Mouse (Mus musculus): ENCODE results near the gene Sacs. TPM values are rescaled to one million over a fixed set of nuclear protein-coding genes. Genes with fewer than 3 reads are reported as not detected.
"Not testable (repeated sequence)": the region's sequence is repeated elsewhere in the genome, so short reads cannot be mapped to it uniquely, and the experiment has no call there.

The Sacs gene
- polyA plus RNA-seq, 1 experiment, result 0.88 TPM

DNA sequence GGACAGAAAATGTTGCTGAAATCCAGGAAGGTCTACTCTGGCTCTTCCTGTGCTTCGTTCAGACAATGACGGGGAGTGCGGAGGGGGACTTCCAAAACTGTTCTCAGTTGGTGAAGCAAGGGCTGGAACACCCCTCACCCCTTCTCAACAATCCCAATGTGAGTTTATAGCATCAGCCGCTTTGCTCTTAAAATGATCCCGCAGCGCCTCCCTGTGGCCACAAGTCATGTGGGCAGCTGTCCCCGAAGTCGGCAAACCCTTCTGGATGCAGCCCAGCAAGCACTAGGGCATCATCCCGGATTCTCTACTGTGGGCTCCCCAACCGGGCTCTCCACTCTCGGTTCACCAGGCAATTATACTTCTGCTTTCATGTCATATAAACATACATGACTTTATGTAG is 25.9 kb upstream of the Sacs start:
- no peak overlapping the region for H3K27ac ChIP-seq (ENCODE audit: insufficient read depth, low read length)
- H3K27me3 ChIP-seq (ENCODE audit: control insufficient read depth, insufficient read depth, low read length), result no peaks in the 10 kb centered on the region
- DNase-seq (ENCODE audit: low read depth in 1 of 2, low spot score in 2 of 2), result peak; percentile 14 to 57
- no peak overlapping the region for H3K4me3 ChIP-seq (ENCODE audit: extremely low read depth, insufficient read depth, insufficient read length)
- TF ChIP-seq CTCF (IDR thresholded peaks at IDR 0.05; ENCODE audit: extremely low read depth, insufficient read depth, insufficient read length, insufficient replicate concordance) (peak; percentile 75), POLR2A (IDR thresholded peaks at IDR 0.05; ENCODE audit: low read depth, low read length) (no peak)
- H3K4me1 ChIP-seq (ENCODE audit: control insufficient read depth, insufficient read depth, insufficient read length), result no peaks in the 10 kb centered on the region
- H3K36me3 ChIP-seq (ENCODE audit: control insufficient read depth, insufficient read depth, low read length), result no peaks in the 10 kb centered on the region
- WGBS, result 8% methylated on average over 11 of the region's 11 CpGs

DNA sequence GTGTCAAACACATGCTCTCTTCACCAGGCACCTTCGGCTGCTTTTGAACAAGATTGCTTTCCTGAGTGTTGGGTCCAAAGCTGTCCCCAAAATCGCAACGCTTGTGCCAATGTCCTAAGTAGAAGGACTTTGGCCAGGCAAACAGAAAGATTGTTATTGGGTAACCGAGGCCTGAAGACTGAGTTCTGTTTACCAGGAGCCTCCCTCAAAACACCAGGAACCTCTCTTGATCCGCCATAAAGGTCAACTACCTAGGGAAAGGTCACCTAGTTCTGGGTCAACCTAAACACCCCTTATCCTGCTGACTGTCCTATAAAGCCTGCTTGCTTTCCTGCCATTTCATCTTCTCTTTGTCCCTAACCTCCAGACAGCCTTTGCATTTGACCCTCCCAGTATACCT is 13.5 kb upstream of the Sacs start:
- no peak for DNase-seq (ENCODE audit: low read depth in 1 of 2, low spot score in 2 of 2)
- no peak for TF ChIP-seq CTCF (IDR thresholded peaks at IDR 0.05; ENCODE audit: extremely low read depth, insufficient read depth, insufficient read length, insufficient replicate concordance)
- TF ChIP-seq POLR2A (IDR thresholded peaks at IDR 0.05; ENCODE audit: low read depth, low read length), result no peak
- Histone ChIP-seq H3K27me3 (ENCODE audit: control insufficient read depth, insufficient read depth, low read length) (no peaks in the 10 kb centered on the region), H3K36me3 (ENCODE audit: control insufficient read depth, insufficient read depth, low read length) (no peaks in the 10 kb centered on the region), H3K4me3 (ENCODE audit: extremely low read depth, insufficient read depth, insufficient read length) (no peak overlapping the region), H3K27ac (ENCODE audit: insufficient read depth, low read length) (no peak overlapping the region), H3K4me1 (ENCODE audit: control insufficient read depth, insufficient read depth, insufficient read length) (no peaks in the 10 kb centered on the region)
- 90% methylated on average over 5 of the region's 5 CpGs for WGBS

DNA sequence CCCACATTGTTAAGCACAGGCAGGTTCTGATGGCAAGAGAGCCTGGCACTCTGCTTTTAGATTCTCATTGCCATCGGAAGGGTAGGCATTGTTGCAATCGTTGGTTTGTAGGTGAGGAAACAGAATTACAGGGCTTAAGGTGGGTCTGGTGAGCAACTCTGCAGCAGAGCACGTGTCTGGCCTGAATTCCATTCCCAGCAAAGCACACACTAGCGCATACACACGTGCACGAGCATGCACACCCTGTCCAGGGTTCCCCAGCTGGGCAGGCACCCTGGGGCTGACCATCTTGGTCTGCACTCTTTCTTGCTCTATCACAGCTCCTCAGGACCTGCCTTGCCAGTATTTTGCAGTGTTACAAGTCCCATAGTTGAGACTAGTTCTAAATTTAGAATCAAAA is 13.1 kb upstream of the Sacs start:
- WGBS, result 84% methylated on average over 6 of the region's 6 CpGs
- no peak for DNase-seq (ENCODE audit: low read depth in 1 of 2, low spot score in 2 of 2)

DNA sequence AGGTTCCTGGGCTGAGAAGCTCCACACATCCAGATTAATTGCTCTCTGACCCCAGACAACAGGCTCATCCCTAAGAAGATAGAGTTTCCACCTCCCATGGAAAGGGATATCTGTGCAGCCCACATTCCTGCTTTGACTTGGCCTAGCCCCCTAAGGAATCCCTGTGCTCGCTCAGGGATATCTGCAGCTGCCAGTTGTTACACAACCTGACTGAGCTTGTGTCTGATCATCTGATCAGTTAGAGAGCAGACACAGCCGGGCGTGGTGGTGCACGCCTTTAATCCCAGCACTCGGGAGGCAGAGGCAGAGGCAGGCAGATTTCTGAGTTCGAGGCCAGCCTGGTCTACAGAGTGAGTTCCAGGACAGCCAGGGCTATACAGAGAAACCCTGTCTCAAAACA is 10.9 kb upstream of the Sacs start:
- WGBS, result 86% methylated on average over 6 of the region's 6 CpGs
- H3K36me3 ChIP-seq (ENCODE audit: control insufficient read depth, insufficient read depth, low read length); H3K4me3 ChIP-seq (ENCODE audit: extremely low read depth, insufficient read depth, insufficient read length); H3K27me3 ChIP-seq (ENCODE audit: control insufficient read depth, insufficient read depth, low read length); DNase-seq (ENCODE audit: low read depth in 1 of 2, low spot score in 2 of 2); H3K27ac ChIP-seq (ENCODE audit: insufficient read depth, low read length); H3K4me1 ChIP-seq (ENCODE audit: control insufficient read depth, insufficient read depth, insufficient read length): not testable (repeated sequence)

More for the DNA sequence above, 13.1 kb upstream of the Sacs start:
- TF ChIP-seq POLR2A (IDR thresholded peaks at IDR 0.05; ENCODE audit: low read depth, low read length) (no peak), CTCF (IDR thresholded peaks at IDR 0.05; ENCODE audit: extremely low read depth, insufficient read depth, insufficient read length, insufficient replicate concordance) (no peak)
- H3K27ac ChIP-seq (ENCODE audit: insufficient read depth, low read length), result no peak overlapping the region
- H3K27me3 ChIP-seq (ENCODE audit: control insufficient read depth, insufficient read depth, low read length), result no peaks in the 10 kb centered on the region
- H3K4me1 ChIP-seq (ENCODE audit: control insufficient read depth, insufficient read depth, insufficient read length), result no peaks in the 10 kb centered on the region
- no peaks in the 10 kb centered on the region for H3K36me3 ChIP-seq (ENCODE audit: control insufficient read depth, insufficient read depth, low read length)
- no peak overlapping the region for H3K4me3 ChIP-seq (ENCODE audit: extremely low read depth, insufficient read depth, insufficient read length)

DNA sequence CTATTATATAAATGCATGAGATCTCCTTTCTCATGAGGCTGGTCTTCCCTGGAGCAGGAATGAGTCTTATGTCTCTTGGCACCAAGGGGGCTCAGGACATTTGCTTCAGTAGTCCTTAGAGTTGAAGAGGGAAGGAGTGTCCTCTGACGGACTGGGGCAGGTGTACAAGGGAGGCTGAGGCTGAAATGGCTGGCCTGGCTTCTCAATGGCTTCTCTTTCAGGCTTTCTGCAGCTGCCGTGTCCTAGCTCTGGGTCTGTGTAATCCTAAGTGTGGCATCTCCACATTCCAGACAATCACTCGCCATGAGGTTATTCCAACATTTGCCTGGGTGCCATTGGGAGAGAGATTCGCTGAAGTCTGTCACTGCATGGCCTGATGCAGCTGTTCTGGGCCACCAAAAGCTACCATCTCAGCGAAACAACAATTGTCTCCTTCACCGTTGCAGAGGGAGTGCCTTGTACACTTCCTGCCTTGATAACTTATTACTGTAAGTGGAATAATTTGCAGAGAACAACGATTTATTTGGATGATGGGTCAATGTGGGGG is 9.2 kb upstream of the Sacs start:
- Histone ChIP-seq H3K4me1 (ENCODE audit: control insufficient read depth, insufficient read depth, insufficient read length) (no peaks in the 10 kb centered on the region), H3K36me3 (ENCODE audit: control insufficient read depth, insufficient read depth, low read length) (no peaks in the 10 kb centered on the region), H3K27me3 (ENCODE audit: control insufficient read depth, insufficient read depth, low read length) (no peaks in the 10 kb centered on the region), H3K27ac (ENCODE audit: insufficient read depth, low read length) (no peak overlapping the region), H3K4me3 (ENCODE audit: extremely low read depth, insufficient read depth, insufficient read length) (no peak overlapping the region)
- DNase-seq (ENCODE audit: low read depth in 1 of 2, low spot score in 2 of 2), result no peak
- no peak for TF ChIP-seq POLR2A (IDR thresholded peaks at IDR 0.05; ENCODE audit: low read depth, low read length)
- no peak for TF ChIP-seq CTCF (IDR thresholded peaks at IDR 0.05; ENCODE audit: extremely low read depth, insufficient read depth, insufficient read length, insufficient replicate concordance)
- 79% methylated on average over 7 of the region's 7 CpGs for WGBS

DNA sequence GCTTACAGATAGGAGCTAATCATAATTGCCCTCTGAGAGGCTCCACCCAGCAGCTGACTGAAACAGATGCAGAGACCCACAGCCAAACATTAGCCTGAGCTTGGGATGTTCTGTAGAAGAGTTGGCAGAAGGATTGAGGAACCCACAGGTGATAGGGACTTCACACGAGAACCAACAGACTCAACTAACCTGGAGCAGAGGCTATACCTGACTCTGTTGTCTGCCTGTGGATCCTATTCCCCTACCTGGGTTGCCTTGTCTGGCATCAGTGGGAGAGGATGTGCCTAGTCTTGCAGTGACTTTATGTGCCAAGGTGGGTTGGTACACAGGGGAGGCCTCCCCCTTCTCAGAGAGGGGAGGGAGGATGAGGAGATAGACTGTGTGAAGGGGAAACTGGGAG is 5.7 kb upstream of the Sacs start:
- Histone ChIP-seq H3K4me3 (ENCODE audit: extremely low read depth, insufficient read depth, insufficient read length) (no peak overlapping the region), H3K27ac (ENCODE audit: insufficient read depth, low read length) (no peak overlapping the region), H3K36me3 (ENCODE audit: control insufficient read depth, insufficient read depth, low read length) (no peaks in the 10 kb centered on the region), H3K4me1 (ENCODE audit: control insufficient read depth, insufficient read depth, insufficient read length) (no peaks in the 10 kb centered on the region), H3K27me3 (ENCODE audit: control insufficient read depth, insufficient read depth, low read length) (no peaks in the 10 kb centered on the region)
- no peak for DNase-seq (ENCODE audit: low read depth in 1 of 2, low spot score in 2 of 2)
- TF ChIP-seq POLR2A (IDR thresholded peaks at IDR 0.05; ENCODE audit: low read depth, low read length) (no peak), CTCF (IDR thresholded peaks at IDR 0.05; ENCODE audit: extremely low read depth, insufficient read depth, insufficient read length, insufficient replicate concordance) (no peak)
- 80% methylated on average over 1 of the region's 1 CpGs for WGBS

DNA sequence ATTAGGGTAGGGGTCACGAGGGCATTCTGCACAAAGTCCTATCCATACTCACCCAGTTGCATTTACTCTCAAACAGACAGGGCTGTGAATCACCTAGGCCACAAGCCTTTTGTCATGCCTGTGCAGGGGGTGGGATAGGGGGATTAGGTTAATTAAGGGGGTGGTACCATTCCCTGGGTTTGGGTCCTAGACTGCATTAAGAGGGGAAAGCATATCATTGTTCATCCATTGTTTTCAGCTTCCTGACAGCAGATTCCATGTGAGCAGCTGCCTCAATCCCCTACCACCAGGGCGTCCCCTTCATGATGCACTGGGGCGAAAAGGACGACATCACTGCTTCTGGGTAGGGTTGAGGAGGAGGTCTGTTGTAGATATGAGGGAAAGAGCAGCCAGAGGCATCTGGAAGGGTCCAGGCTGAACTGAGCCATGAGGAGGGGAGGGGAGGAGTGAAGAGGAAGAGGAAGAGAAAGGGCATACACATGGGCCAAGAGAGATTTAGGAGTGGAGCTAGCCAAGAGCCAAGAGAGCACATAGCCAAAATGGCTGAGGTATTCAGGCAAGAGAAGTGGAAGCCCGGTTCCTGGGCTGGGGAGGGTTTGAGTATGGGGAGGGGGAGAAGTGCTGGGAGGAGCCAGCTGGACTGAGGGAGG is 3.8 kb upstream of the Sacs start:
- H3K36me3 ChIP-seq (ENCODE audit: control insufficient read depth, insufficient read depth, low read length), result no peaks in the 10 kb centered on the region
- H3K4me3 ChIP-seq (ENCODE audit: extremely low read depth, insufficient read depth, insufficient read length), result no peak overlapping the region
- 78% methylated on average over 5 of the region's 5 CpGs for WGBS
- no peak for TF ChIP-seq CTCF (IDR thresholded peaks at IDR 0.05; ENCODE audit: extremely low read depth, insufficient read depth, insufficient read length, insufficient replicate concordance)
- TF ChIP-seq POLR2A (IDR thresholded peaks at IDR 0.05; ENCODE audit: low read depth, low read length), result no peak
- no peaks in the 10 kb centered on the region for H3K4me1 ChIP-seq (ENCODE audit: control insufficient read depth, insufficient read depth, insufficient read length)
- H3K27me3 ChIP-seq (ENCODE audit: control insufficient read depth, insufficient read depth, low read length), result no peaks in the 10 kb centered on the region
- DNase-seq (ENCODE audit: low read depth in 1 of 2, low spot score in 2 of 2), result no peak
- H3K27ac ChIP-seq (ENCODE audit: insufficient read depth, low read length), result no peak overlapping the region

Measured in spleen, adult 2 months (tissue).